Comparison of ENCODE assay signal across 17 mouse cellular contexts in genomic region chr16:91347491-91348263, GRCm38 (mm10). TPM values are rescaled to one million over a fixed set of nuclear protein-coding genes. Genes with fewer than 3 reads are reported as not detected.
DNase-seq lines count a peak whose midpoint lies in the region; ATAC-seq and TF ChIP-seq lines count a peak whose summit lies in the region.
"Had no signal": no experiment of that assay in that cellular context is flagged by ENCODE, and none has a peak within 500 bp of the region (broad histone marks: within the 10 kb centered on the region; RNA-seq: fewer than 3 reads in every experiment).

No protein-coding gene starts in this region.

- 0 out of 2 replicates have a peak overlapping the region, but pooled peaks have one; percentile 17 for H3K4me2 ChIP-seq in midbrain, embryonic 13.5 days (replicated peaks)
- no peak overlapping the region for H3K4me2 ChIP-seq in midbrain, postnatal 0 days (ENCODE audit: low read depth, low read length, poor library complexity, severe bottlenecking)
- H3K4me2 ChIP-seq in hindbrain, embryonic 14.5 days (replicated peaks) = 0 out of 2 replicates have a peak overlapping the region, but pooled peaks have one; percentile 10
- no peak overlapping the region for H3K4me2 ChIP-seq in neural tube, embryonic 13.5 days
- H3K4me2 ChIP-seq: embryonic facial prominence, embryonic 13.5 days; liver, embryonic 15.5 days had no signal

- no peaks in the 10 kb centered on the region for H3K9me3 ChIP-seq in midbrain, embryonic 13.5 days
- H3K9me3 ChIP-seq in midbrain, postnatal 0 days (ENCODE audit: low read length) = no peaks in the 10 kb centered on the region
- no peaks in the 10 kb centered on the region for H3K9me3 ChIP-seq in hindbrain, embryonic 14.5 days (ENCODE audit: control insufficient read depth, low read length)
- H3K9me3 ChIP-seq in neural tube, embryonic 13.5 days = no peaks in the 10 kb centered on the region
- no peaks in the 10 kb centered on the region for H3K9me3 ChIP-seq in heart, embryonic 10.5 days
- H3K9me3 ChIP-seq: embryonic facial prominence, embryonic 13.5 days; liver, embryonic 15.5 days had no signal

- 0 out of 2 replicates have a peak overlapping the region, but pooled peaks have one; percentile 19 for H3K27ac ChIP-seq in midbrain, embryonic 13.5 days
- H3K27ac ChIP-seq in midbrain, postnatal 0 days (ENCODE audit: low read depth, low read length) = no peak overlapping the region
- no peak overlapping the region for H3K27ac ChIP-seq in hindbrain, embryonic 14.5 days
- peak overlapping the region; percentile 6; the same call in 1 of the 2 replicates for H3K27ac ChIP-seq in neural tube, embryonic 13.5 days (replicated peaks)
- H3K27ac ChIP-seq in heart, embryonic 10.5 days = no peak overlapping the region
- H3K27ac ChIP-seq: embryonic facial prominence, embryonic 13.5 days; liver, embryonic 15.5 days had no signal

- no peaks in the 10 kb centered on the region for H3K36me3 ChIP-seq in midbrain, embryonic 13.5 days
- H3K36me3 ChIP-seq in midbrain, postnatal 0 days (ENCODE audit: insufficient read depth, low read length) = no peaks in the 10 kb centered on the region
- no peaks in the 10 kb centered on the region for H3K36me3 ChIP-seq in hindbrain, embryonic 14.5 days (replicated peaks; ENCODE audit: control insufficient read depth, insufficient read depth)
- H3K36me3 ChIP-seq in neural tube, embryonic 13.5 days = no peaks in the 10 kb centered on the region
- H3K36me3 ChIP-seq in heart, embryonic 10.5 days = no peaks in the 10 kb centered on the region
- H3K36me3 ChIP-seq: embryonic facial prominence, embryonic 13.5 days; liver, embryonic 15.5 days had no signal

- peaks cover 13% of the 10 kb centered on the region for H3K4me1 ChIP-seq in midbrain, embryonic 13.5 days (replicated peaks)
- no peaks in the 10 kb centered on the region for H3K4me1 ChIP-seq in midbrain, postnatal 0 days (ENCODE audit: insufficient read depth, low read length)
- H3K4me1 ChIP-seq in hindbrain, embryonic 14.5 days (replicated peaks; ENCODE audit: control insufficient read depth, insufficient read depth, low read length) = no peaks in the 10 kb centered on the region
- peaks cover 12% of the 10 kb centered on the region for H3K4me1 ChIP-seq in neural tube, embryonic 13.5 days (replicated peaks)
- no peaks in the 10 kb centered on the region for H3K4me1 ChIP-seq in heart, embryonic 10.5 days

- DNase-seq in midbrain, postnatal 0 days (ENCODE audit: low spot score) = no peak
- DNase-seq in brain, embryonic 14.5 days (ENCODE audit: low read depth) = peak; percentile 63
- DNase-seq in hindbrain, embryonic 14.5 days (ENCODE audit: low spot score) = peak; percentile 24
- no peak for DNase-seq in heart, embryonic 10.5 days (ENCODE audit: low spot score)
- no peak for DNase-seq in left cerebral cortex, postnatal 10 days (ENCODE audit: extremely low spot score in 1 of 2, low spot score in 2 of 2)
- no peak for DNase-seq in kidney, postnatal 4 days
- DNase-seq: adrenal gland, adult 8-10 months; gastrocnemius, postnatal 25 days; kidney, adult 9 months; layer of hippocampus, adult 9-11 months; lung, postnatal 36 days had no signal

- WGBS in midbrain, embryonic 13.5 days = 55% methylated on average over 20 of the region's 20 CpGs
- WGBS in midbrain, postnatal 0 days = 58% methylated on average over 20 of the region's 20 CpGs
- WGBS in hindbrain, embryonic 14.5 days = 54% methylated on average over 20 of the region's 20 CpGs
- WGBS in neural tube, embryonic 13.5 days = 57% methylated on average over 20 of the region's 20 CpGs
- 73% methylated on average over 20 of the region's 20 CpGs for WGBS in heart, embryonic 10.5 days

- no peak overlapping the region for H3K9ac ChIP-seq in midbrain, embryonic 13.5 days (replicated peaks)
- no peak overlapping the region for H3K9ac ChIP-seq in midbrain, postnatal 0 days (replicated peaks; ENCODE audit: low read length, poor library complexity, severe bottlenecking)
- no peak overlapping the region for H3K9ac ChIP-seq in hindbrain, embryonic 14.5 days
- no peak overlapping the region for H3K9ac ChIP-seq in neural tube, embryonic 13.5 days
- H3K9ac ChIP-seq: embryonic facial prominence, embryonic 13.5 days; liver, embryonic 15.5 days had no signal

- no peak overlapping the region for H3K4me3 ChIP-seq in midbrain, embryonic 13.5 days (replicated peaks)
- H3K4me3 ChIP-seq in midbrain, postnatal 0 days (ENCODE audit: low read depth, low read length) = no peak overlapping the region
- no peak overlapping the region for H3K4me3 ChIP-seq in hindbrain, embryonic 14.5 days (replicated peaks; ENCODE audit: low read length)
- H3K4me3 ChIP-seq in neural tube, embryonic 13.5 days = no peak overlapping the region
- no peak overlapping the region for H3K4me3 ChIP-seq in heart, embryonic 10.5 days
- H3K4me3 ChIP-seq: embryonic facial prominence, embryonic 13.5 days; liver, embryonic 15.5 days had no signal

- intact Hi-C loops in left cerebral cortex, postnatal 10 days (cut with DNase I) = no loop called here

- no peak for TF ChIP-seq CTCF in midbrain, postnatal 0 days (IDR thresholded peaks at IDR 0.05)
- TF ChIP-seq CTCF in brain, embryonic 14.5 days (IDR thresholded peaks at IDR 0.05; ENCODE audit: borderline replicate concordance, extremely low read depth, insufficient read depth, insufficient read length) = no peak

- TF ChIP-seq POLR2A in brain, embryonic 14.5 days (IDR thresholded peaks at IDR 0.05; ENCODE audit: borderline replicate concordance, extremely low read depth, insufficient read depth, insufficient read length, poor library complexity, severe bottlenecking) = no peak

- peaks cover 29% of the 10 kb centered on the region for H3K27me3 ChIP-seq in midbrain, embryonic 13.5 days
- no peaks in the 10 kb centered on the region; the same call in 1 of the 2 replicates for H3K27me3 ChIP-seq in midbrain, postnatal 0 days (ENCODE audit: insufficient read depth, low read length)
- peaks cover 37% of the 10 kb centered on the region for H3K27me3 ChIP-seq in hindbrain, embryonic 14.5 days (ENCODE audit: control insufficient read depth, insufficient read depth, low read length)
- H3K27me3 ChIP-seq in neural tube, embryonic 13.5 days = peaks cover 70% of the 10 kb centered on the region
- peaks cover 34% of the 10 kb centered on the region for H3K27me3 ChIP-seq in heart, embryonic 10.5 days (ENCODE audit: insufficient read depth, poor library complexity, severe bottlenecking)
- H3K27me3 ChIP-seq: liver, embryonic 15.5 days had no signal

- ATAC-seq in midbrain, embryonic 13.5 days = no peak
- ATAC-seq in midbrain, postnatal 0 days (ENCODE audit: low FRiP score) = no peak
- ATAC-seq in hindbrain, embryonic 14.5 days (ENCODE audit: low FRiP score) = no peak
- 0 out of 2 replicates have a peak, but pooled peaks have one; percentile 44 for ATAC-seq in neural tube, embryonic 13.5 days (ENCODE audit: low read depth)

RNA-seq across cellular contexts. Expression of gene Ifnar2, which starts 24.9 kb away (rescaled TPM):
- 28.3 and 31.6 TPM in 2 replicates for polyA plus RNA-seq in midbrain, embryonic 13.5 days (2015; fragmentation: Nextera tagmentation; extraction: Ambion mirVana)
- 32.2 and 33.5 TPM in 2 replicates for total RNA-seq in midbrain, postnatal 0 days (2014; rRNA removed)
- 40.1 and 47.5 TPM in 2 replicates for polyA plus RNA-seq in midbrain, postnatal 0 days (2015; fragmentation: Nextera tagmentation; extraction: Ambion mirVana)
- 20.5 and 24.1 TPM in 2 replicates for polyA plus RNA-seq in brain, embryonic 14.5 days (2012; rRNA removed)
- 38.2 and 40.4 TPM in 2 replicates for polyA plus RNA-seq in hindbrain, embryonic 14.5 days (2014; fragmentation: Nextera tagmentation; extraction: Ambion mirVana)
- polyA plus RNA-seq in neural tube, embryonic 13.5 days (2015; fragmentation: Nextera tagmentation; extraction: Ambion mirVana) = 39.9 and 40.6 TPM in 2 replicates
- polyA plus RNA-seq in heart, embryonic 10.5 days (2016; fragmentation: Nextera tagmentation; extraction: Ambion mirVana) = 42.2 and 48.8 TPM in 2 replicates
- 10 to 100 TPM; 20.9 to 22.0 TPM for total RNA-seq in left cerebral cortex, postnatal 10 days (2021)

RNA-seq across cellular contexts. Expression of gene Gm21970, which starts 43.8 kb away (rescaled TPM):
- not detected in 2 replicates for polyA plus RNA-seq in midbrain, embryonic 13.5 days (2015; fragmentation: Nextera tagmentation; extraction: Ambion mirVana)
- total RNA-seq in midbrain, postnatal 0 days (2014; rRNA removed) = not detected in 2 replicates
- polyA plus RNA-seq in midbrain, postnatal 0 days (2015; fragmentation: Nextera tagmentation; extraction: Ambion mirVana) = not detected in 2 replicates
- polyA plus RNA-seq in brain, embryonic 14.5 days (2012; rRNA removed) = 0.11 TPM in 1 of 2 replicates, not detected in the other
- not detected in 2 replicates for polyA plus RNA-seq in hindbrain, embryonic 14.5 days (2014; fragmentation: Nextera tagmentation; extraction: Ambion mirVana)
- not detected in 2 replicates for polyA plus RNA-seq in neural tube, embryonic 13.5 days (2015; fragmentation: Nextera tagmentation; extraction: Ambion mirVana)
- polyA plus RNA-seq in heart, embryonic 10.5 days (2016; fragmentation: Nextera tagmentation; extraction: Ambion mirVana) = not detected in 2 replicates
- total RNA-seq in left cerebral cortex, postnatal 10 days (2021) = not detected
- total RNA-seq: gastrocnemius, postnatal 25 days had no signal
- polyA plus RNA-seq: embryonic facial prominence, embryonic 13.5 days; heart, embryonic 14.5 days; limb, embryonic 11.5 days had no signal

RNA-seq across cellular contexts. Expression of gene Il10rb, which starts 58.3 kb away (rescaled TPM):
- 7.1 and 7.6 TPM in 2 replicates for polyA plus RNA-seq in midbrain, embryonic 13.5 days (2015; fragmentation: Nextera tagmentation; extraction: Ambion mirVana)
- total RNA-seq in midbrain, postnatal 0 days (2014; rRNA removed) = 5.5 and 7.5 TPM in 2 replicates
- 10.5 and 12.8 TPM in 2 replicates for polyA plus RNA-seq in midbrain, postnatal 0 days (2015; fragmentation: Nextera tagmentation; extraction: Ambion mirVana)
- 6.1 and 7.0 TPM in 2 replicates for polyA plus RNA-seq in brain, embryonic 14.5 days (2012; rRNA removed)
- 13.0 and 13.4 TPM in 2 replicates for polyA plus RNA-seq in hindbrain, embryonic 14.5 days (2014; fragmentation: Nextera tagmentation; extraction: Ambion mirVana)
- 11.8 and 13.1 TPM in 2 replicates for polyA plus RNA-seq in neural tube, embryonic 13.5 days (2015; fragmentation: Nextera tagmentation; extraction: Ambion mirVana)
- 29.6 and 37.0 TPM in 2 replicates for polyA plus RNA-seq in heart, embryonic 10.5 days (2016; fragmentation: Nextera tagmentation; extraction: Ambion mirVana)
- 1 to 10 TPM; 7.9 to 8.9 TPM for total RNA-seq in left cerebral cortex, postnatal 10 days (2021)

Comparison
In these comparisons a context has a peak if more than half of its experiments do, and no peak if none do; other contexts are left out.
1. H3K27ac ChIP-seq: peak in midbrain, embryonic 13.5 days (single experiment) and neural tube, embryonic 13.5 days (single experiment); none in midbrain, postnatal 0 days (single experiment), hindbrain, embryonic 14.5 days (single experiment) and heart, embryonic 10.5 days (single experiment).
2. H3K4me2 ChIP-seq: peak in midbrain, embryonic 13.5 days (single experiment) and hindbrain, embryonic 14.5 days (single experiment); none in midbrain, postnatal 0 days (single experiment) and neural tube, embryonic 13.5 days (single experiment).
3. DNase-seq: peak in brain, embryonic 14.5 days (single experiment) and hindbrain, embryonic 14.5 days (single experiment); none in midbrain, postnatal 0 days (single experiment), heart, embryonic 10.5 days (single experiment), left cerebral cortex, postnatal 10 days (0 of 2) and kidney, postnatal 4 days (0 of 2).